Mouse (Mus musculus): Measurements from ENCODE around the gene Surf6. TPM values are rescaled to one million over a fixed set of nuclear protein-coding genes. Genes with fewer than 3 reads are reported as not detected.

Gene Surf6
- total RNA-seq, 2 experiments from 2014 or later = 24.5 to 25.6 TPM

Other genes with a start within 250 kb of the Surf6 start
- not detected for gene Lcn4, start 231.6 kb downstream of the Surf6 start, total RNA-seq (2021)
- not detected for gene Abo, start 37.9 kb downstream of the Surf6 start, total RNA-seq (2021)
- 10 to 100 TPM; 47.8 to 52.6 TPM for gene Med22, start 7.8 kb upstream of the Surf6 start, total RNA-seq (2021)
- 100 to 1,000 TPM; 242 to 247 TPM for gene Rpl7a, start 7.9 kb upstream of the Surf6 start, total RNA-seq (2021)
- 10 to 100 TPM; 34.4 to 34.5 TPM for gene Surf2, start 13.5 kb upstream of the Surf6 start, total RNA-seq (2021)
- 10 to 100 TPM; 93.3 to 97.0 TPM for gene Surf1, start 13.7 kb upstream of the Surf6 start, total RNA-seq (2021)
- gene Surf4, start 31.0 kb upstream of the Surf6 start, total RNA-seq (2021) = 10 to 100 TPM; 59.0 to 59.6 TPM
- under 1 TPM in 1 of 2 experiments, not detected in 1; 0.46 TPM for gene Stkld1, start 31.2 kb upstream of the Surf6 start, total RNA-seq (2021)
- gene Rexo4, start 61.5 kb upstream of the Surf6 start, total RNA-seq (2021) = 10 to 100 TPM; 64.8 to 74.5 TPM
- gene Adamts13, start 70.5 kb upstream of the Surf6 start, total RNA-seq (2021) = 1 to 10 TPM in 1 of 2 experiments, under 1 TPM in 1; 0.71 to 1.7 TPM
- gene Cacfd1, start 107.0 kb upstream of the Surf6 start, total RNA-seq (2021) = 10 to 100 TPM; 42.8 to 46.6 TPM
- 10 to 100 TPM; 40.1 to 44.9 TPM for gene Slc2a6, start 125.1 kb upstream of the Surf6 start, total RNA-seq (2021)
- gene Mymk, start 169.3 kb upstream of the Surf6 start, total RNA-seq (2021) = under 1 TPM; 0.46 to 0.77 TPM
- gene Adamtsl2, start 176.5 kb upstream of the Surf6 start, total RNA-seq (2021) = 10 to 100 TPM; 10.5 to 12.3 TPM
- 100 to 1,000 TPM; 107 to 130 TPM for gene Fam163b, start 239.6 kb upstream of the Surf6 start, total RNA-seq (2021)